Mouse (Mus musculus): ENCODE data around the gene Serbp1.
A peak's percentile ranks its signal among the peaks of the same experiment; 100 is the strongest.

The Serbp1 gene

GRCm38 (mm10) chr6:67301230-67301629 is 63.3 kb downstream of the Serbp1 start:
- DNase-seq (ENCODE audit: low spot score) = no peak

DNA sequence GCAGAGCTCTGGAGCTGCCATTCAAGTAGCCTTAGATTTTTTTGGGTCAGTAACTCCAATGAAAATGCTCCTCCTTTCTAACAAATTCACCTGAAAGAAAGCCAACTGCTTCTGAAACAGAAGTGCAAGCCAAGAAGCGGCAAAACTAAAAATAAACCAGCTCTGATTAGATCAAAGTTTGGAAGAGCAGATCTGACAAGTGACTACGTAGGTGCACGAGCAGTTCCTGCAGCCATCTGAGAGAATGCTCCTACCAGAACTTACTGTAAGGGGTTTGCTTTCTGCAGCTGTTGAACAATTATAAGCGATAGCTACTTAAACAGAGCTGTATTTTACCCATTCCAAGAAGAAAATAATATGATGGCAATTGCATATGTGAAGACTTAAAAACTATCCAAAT is 64.5 kb downstream of the Serbp1 start:
- DNase-seq (ENCODE audit: low spot score) = no peak

- no peak for DNase-seq (ENCODE audit: low spot score)
Measured at GRCm38 (mm10) chr6:67303210-67303609, 65.2 kb downstream of the Serbp1 start.

DNA sequence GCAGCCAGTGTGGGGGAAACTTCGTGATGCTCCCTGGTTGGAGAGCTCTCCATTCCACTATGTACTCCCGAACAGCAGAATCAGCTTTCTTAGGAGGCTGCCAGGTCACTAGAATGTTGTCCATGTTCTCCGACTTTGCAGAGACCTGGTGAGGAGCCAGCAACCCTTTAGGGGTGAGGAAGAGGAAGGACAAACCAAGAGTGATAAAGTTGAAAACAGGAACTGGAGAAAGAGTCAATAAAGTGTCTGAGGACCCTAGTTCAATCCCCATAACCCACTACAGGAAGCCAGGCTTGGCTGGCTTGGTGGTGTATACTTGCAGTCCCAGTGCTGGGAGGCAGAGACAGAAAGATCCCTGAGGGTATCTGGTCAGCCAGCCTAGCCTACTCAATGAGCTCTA is 71.0 kb downstream of the Serbp1 start:
- DNase-seq (ENCODE audit: low spot score) = no peak

- DNase-seq (ENCODE audit: low spot score) = no peak
Measured at GRCm38 (mm10) chr6:67309752-67310151, 71.8 kb downstream of the Serbp1 start.

DNA sequence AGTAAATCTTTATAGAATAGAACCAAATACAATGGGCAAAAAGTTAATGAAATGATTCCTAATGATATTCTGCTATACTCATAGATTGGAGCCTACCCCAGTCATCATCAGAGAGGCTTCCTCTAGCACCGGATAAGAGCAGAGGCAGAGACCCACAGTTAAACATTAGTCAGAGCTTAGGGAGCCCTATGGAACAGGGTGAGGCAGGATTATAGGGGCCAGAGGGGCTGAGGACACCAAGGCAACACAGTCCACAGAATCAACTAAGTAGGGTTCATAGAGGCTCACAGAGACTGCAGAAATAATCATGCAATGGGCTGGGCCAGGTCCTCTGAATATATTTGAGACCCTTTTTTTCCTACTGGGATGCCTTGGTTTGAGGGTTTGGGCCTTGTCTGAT is 76.7 kb downstream of the Serbp1 start:
- no peak for DNase-seq (ENCODE audit: low spot score)

GRCm38 (mm10) chr6:67317068-67317467 is 79.1 kb downstream of the Serbp1 start:
- DNase-seq (ENCODE audit: low spot score) = no peak

GRCm38 (mm10) chr6:67317827-67318338 is 79.9 kb downstream of the Serbp1 start:
- DNase-seq (ENCODE audit: low spot score) = no peak

GRCm38 (mm10) chr6:67318451-67318850 is 80.5 kb downstream of the Serbp1 start:
- peak; percentile 58 for DNase-seq (ENCODE audit: low spot score)

DNA sequence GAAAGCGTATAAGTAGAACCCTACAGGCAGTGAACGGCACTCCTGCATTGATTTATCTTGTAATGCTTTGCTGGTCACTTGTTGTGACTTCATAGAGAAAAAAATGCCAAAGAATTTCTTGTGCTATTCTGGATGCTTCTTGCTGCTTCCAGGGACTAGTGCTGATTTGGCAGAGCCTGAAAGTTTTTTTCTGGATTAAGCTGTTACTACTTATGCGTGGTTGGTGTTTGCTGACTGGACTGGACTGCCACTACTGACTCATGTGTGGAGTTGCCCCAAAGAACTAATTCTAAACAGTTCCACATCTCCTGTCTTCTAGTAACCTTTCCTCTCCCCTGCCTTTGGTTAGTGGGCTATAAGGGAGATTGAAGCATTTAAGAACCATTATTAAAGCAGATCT is 85.8 kb downstream of the Serbp1 start:
- DNase-seq (ENCODE audit: low spot score) = no peak

GRCm38 (mm10) chr6:67337943-67338342 is 100.0 kb downstream of the Serbp1 start:
- DNase-seq (ENCODE audit: low spot score) = no peak

DNA sequence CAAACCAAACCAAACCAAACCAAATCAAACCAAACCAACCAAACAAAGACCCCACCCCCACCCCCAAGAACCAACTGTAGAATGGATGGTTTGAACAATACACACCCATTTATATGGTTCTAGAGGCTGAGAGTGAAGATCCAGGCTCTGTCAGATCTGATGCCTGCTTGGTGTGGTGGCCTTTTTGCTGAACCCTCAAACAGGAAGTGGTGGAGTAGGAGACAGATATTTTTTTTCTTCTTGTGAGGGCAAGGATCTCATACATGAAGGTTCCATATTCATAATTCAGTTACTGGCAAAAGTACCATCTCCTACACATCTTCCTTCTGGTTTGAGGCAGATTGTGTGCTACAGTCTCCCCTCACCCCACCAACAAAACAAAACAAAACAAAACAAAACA is 101.5 kb downstream of the Serbp1 start:
- no peak for DNase-seq (ENCODE audit: low spot score)
